Mouse (Mus musculus): ENCODE data around the gene Ptprn2.

DNA sequence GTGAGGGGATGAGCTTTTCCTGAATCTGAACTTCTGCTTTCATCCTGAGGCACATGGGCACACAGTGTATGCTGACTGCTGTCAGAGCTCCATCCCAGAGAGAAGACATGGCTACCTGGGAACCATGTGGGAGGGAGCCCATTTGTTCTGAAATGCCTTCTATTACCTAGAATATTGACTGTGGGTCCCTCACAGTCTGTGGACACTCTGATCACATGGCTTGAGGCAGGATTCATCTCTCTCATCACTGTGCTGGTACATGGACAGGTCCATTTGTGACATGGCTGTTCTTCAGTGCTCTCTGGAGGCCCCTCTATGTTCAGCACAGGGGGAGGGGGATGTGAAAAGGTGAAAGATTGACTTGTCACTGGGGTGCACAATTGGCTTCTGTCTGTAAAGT is 227.6 kb downstream of the Ptprn2 start:
- TF ChIP-seq POLR2A (IDR thresholded peaks at IDR 0.05; ENCODE audit: control insufficient read depth, low read depth, low read length) = no peak
- TF ChIP-seq CTCF (IDR thresholded peaks at IDR 0.05; ENCODE audit: control insufficient read depth, insufficient read depth, insufficient replicate concordance, low read depth, low read length) = no peak
